Mouse (Mus musculus) cerebellum, adult 2 months (tissue): ENCODE measurements around the gene Kalrn. TPM values are rescaled to one million over a fixed set of nuclear protein-coding genes. Genes with fewer than 3 reads are reported as not detected.

Experiments used
- DNase-seq, 2 experiments: peaks; one replicate each; pipeline ENCODE4 v3.0.0; 2021
- H3K27ac ChIP-seq: fragments of 200-500 bp; 2 replicates; pipeline ENCODE4 v1.5.1; 2012; ENCODE audit warnings: low read length, control low read depth, inconsistent platforms; ENCODE audit not compliant: insufficient read depth
- H3K27me3 ChIP-seq: fragments of 200-500 bp; 2 replicates; pipeline ENCODE4 v1.6.1; 2012; ENCODE audit warnings: inconsistent platforms, mild to moderate bottlenecking, low read length, moderate library complexity; ENCODE audit not compliant: control insufficient read depth, insufficient read depth
- H3K4me1 ChIP-seq: fragments of 200-500 bp; 2 replicates; pipeline ENCODE4 v1.6.1; 2011; ENCODE audit warnings: low read length; ENCODE audit not compliant: control insufficient read depth, insufficient read depth
- H3K4me3 ChIP-seq: fragments of 200-500 bp; replicated peaks from 2 replicates; pipeline ENCODE3; 2011; ENCODE audit warnings: mild to moderate bottlenecking, low read depth, low read length, control low read depth; ENCODE audit not compliant: insufficient read depth
- CTCF ChIP-seq: fragments of 200-500 bp; IDR thresholded peaks from 2 replicates; pipeline ENCODE4 v1.5.1; 2011; ENCODE audit warnings: low read depth, mild to moderate bottlenecking, control low read depth, low read length, moderate library complexity, borderline replicate concordance; ENCODE audit not compliant: insufficient read depth
- POLR2A ChIP-seq: fragments of 200-500 bp; IDR thresholded peaks from 2 replicates; pipeline ENCODE4 v1.6.1; 2011; ENCODE audit warnings: low read length, control low read depth, borderline replicate concordance; ENCODE audit not compliant: insufficient read depth
- WGBS: fragments of 180-500 bp; shearing (Covaris S2); methylation state at CpG from one replicate; pipeline ENCODE4 v1.1.7; 2018; 5-methylcytosine and 5-hydroxymethylcytosine counted together
- polyA plus RNA-seq: library from polyadenylated mRNA; depleted of rRNA; stranded (reverse); fragments of >200 nt; gene quantifications from 2 replicates; pipeline ENCODE4 v1.2.3, GENCODE M21; 2012

Kalrn gene
- polyA plus RNA-seq, 1 experiment: 17.9 TPM

- WGBS: 90% methylated on average over 4 of the region's 4 CpGs
- Histone ChIP-seq H3K4me3 (no peak overlapping the region), H3K27ac (no peak overlapping the region), H3K27me3 (no peaks in the 10 kb centered on the region), H3K4me1 (no peaks in the 10 kb centered on the region)
- DNase-seq: no peak
- TF ChIP-seq CTCF (no peak), POLR2A (no peak)
These were observed 230.2 kb downstream of the Kalrn start for GRCm38 (mm10) chr16:34343161-34343560.

DNA sequence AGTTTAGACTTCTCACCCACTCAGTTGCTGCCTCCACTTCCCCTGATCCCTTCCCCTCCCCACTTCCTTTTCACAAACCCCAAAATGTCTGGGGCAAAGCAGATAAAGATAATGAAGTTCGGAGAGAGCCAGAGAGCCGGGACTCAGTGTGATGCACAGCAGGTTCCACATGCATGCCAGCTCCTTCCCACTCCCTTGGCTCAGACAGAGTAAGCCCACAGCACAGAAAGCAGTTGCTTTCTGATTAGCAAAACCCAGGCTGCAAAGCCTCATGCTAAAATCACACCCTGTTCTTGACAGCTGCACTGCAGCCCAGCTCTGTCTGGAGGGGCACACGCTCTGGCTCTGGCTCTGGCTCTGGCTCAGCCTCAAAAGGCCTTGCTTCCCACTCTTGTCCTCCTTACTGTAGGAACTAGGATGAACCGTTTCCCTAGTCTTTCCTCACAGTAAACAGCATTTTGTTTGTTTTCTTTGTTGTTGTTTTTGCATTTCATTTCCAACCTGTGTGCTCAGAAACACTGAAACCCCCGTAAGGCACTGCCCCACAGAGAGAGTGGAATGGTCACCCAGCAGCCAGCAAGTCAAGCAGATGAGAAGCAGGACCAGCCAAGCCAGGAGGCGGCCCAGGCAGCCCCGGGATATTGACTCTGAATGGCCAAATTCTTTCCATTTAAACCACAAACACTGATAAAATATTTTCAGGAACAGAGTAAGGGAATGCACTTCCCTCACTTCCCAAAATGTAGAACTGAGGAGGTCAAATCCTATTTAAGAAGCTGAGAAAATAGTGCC is 230.8 kb downstream of the Kalrn start:
- 48% methylated on average over 7 of the region's 7 CpGs for WGBS
- Histone ChIP-seq H3K4me1 (no peaks in the 10 kb centered on the region), H3K27me3 (no peaks in the 10 kb centered on the region), H3K4me3 (no peak overlapping the region), H3K27ac (no peak overlapping the region)
- TF ChIP-seq CTCF (no peak), POLR2A (no peak)
- DNase-seq: no peak

DNA sequence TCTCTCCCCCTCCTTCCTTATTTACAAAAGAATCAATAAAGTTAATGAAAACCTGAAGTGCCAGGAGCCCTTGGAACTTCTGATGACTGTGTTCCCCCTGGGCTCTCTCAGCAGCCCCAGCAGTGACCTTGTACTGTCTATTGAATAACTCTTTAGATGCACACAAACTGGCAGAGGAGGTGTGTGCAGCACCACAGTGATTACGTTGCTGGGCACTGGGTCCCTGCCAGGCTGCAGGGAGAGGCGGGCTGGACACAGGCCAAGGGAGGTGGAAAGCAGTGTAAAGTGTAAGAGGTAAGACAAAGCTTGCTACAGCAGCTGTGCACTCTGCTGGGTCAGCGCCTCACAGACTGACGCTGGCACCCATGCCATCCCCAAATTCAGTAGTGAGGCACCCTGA is 238.4 kb downstream of the Kalrn start:
- TF ChIP-seq CTCF (no peak), POLR2A (no peak)
- DNase-seq: peak in 1 of 2 experiments; percentile 15
- H3K27ac ChIP-seq: no peak overlapping the region

GRCm38 (mm10) chr16:34331630-34332029 is 241.7 kb downstream of the Kalrn start:
- no peak for TF ChIP-seq POLR2A
- no peak for TF ChIP-seq CTCF
- 90% methylated on average over 5 of the region's 5 CpGs for WGBS
- H3K27ac ChIP-seq: no peak overlapping the region

More for the DNA sequence above, 238.4 kb downstream of the Kalrn start:
- Histone ChIP-seq H3K27me3 (no peaks in the 10 kb centered on the region), H3K4me3 (no peak overlapping the region), H3K4me1 (no peaks in the 10 kb centered on the region; the same call in 1 of the 2 replicates)
- WGBS: 54% methylated on average over 4 of the region's 4 CpGs

DNA sequence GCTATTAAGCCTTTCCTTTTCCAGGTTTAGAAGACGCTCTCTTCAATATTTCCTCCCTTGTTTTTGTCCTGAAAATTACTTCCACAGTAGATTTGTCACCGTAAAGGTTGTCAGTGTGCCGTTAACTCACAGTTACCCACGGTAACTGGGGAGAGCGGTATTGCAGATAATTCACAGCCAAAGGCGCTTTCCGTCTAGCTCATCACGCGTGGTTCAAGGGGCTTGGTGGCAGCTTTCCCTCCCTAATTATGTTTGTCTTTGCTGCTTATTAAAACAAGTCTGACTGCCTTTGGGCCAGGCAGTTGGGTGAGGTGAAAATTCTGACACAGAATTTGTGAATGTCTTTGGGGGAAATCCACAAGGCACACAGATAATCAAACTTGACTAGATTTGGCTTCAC is 243.5 kb downstream of the Kalrn start:
- Histone ChIP-seq H3K4me3 (peak overlapping the region; percentile 28), H3K27ac (no peak overlapping the region), H3K4me1 (peaks cover 4% of the 10 kb centered on the region), H3K27me3 (no peaks in the 10 kb centered on the region)
- DNase-seq: no peak
- WGBS: 48% methylated on average over 9 of the region's 9 CpGs
- TF ChIP-seq CTCF (no peak), POLR2A (no peak)

More at GRCm38 (mm10) chr16:34331630-34332029, 241.7 kb downstream of the Kalrn start:
- DNase-seq: no peak
- Histone ChIP-seq H3K4me1 (no peaks in the 10 kb centered on the region; the same call in 1 of the 2 replicates), H3K27me3 (no peaks in the 10 kb centered on the region), H3K4me3 (no peak overlapping the region)

- no peak overlapping the region for H3K27ac ChIP-seq
- peak overlapping the region; percentile 28 for H3K4me3 ChIP-seq
- 6% methylated on average over 12 of the region's 12 CpGs for WGBS
- H3K27me3 ChIP-seq: no peaks in the 10 kb centered on the region
- peak; percentile 74 to 85 for DNase-seq
- peaks cover 4% of the 10 kb centered on the region for H3K4me1 ChIP-seq
- TF ChIP-seq POLR2A: no peak
- TF ChIP-seq CTCF: no peak
These were observed 243.9 kb downstream of the Kalrn start for GRCm38 (mm10) chr16:34329431-34329873.

GRCm38 (mm10) chr16:34327890-34328289 is 245.4 kb downstream of the Kalrn start:
- whole genome bisulfite sequencing: 97% methylated on average over 5 of the region's 5 CpGs
- H3K4me3 ChIP-seq: no peak overlapping the region
- no peak for DNase-seq
- TF ChIP-seq POLR2A (no peak), CTCF (no peak)
- H3K4me1 ChIP-seq: peaks cover 12% of the 10 kb centered on the region
- no peak overlapping the region for H3K27ac ChIP-seq
- H3K27me3 ChIP-seq: no peaks in the 10 kb centered on the region

GRCm38 (mm10) chr16:34325869-34326268 is 247.5 kb downstream of the Kalrn start:
- Histone ChIP-seq H3K27me3 (no peaks in the 10 kb centered on the region), H3K27ac (no peak overlapping the region), H3K4me3 (no peak overlapping the region), H3K4me1 (peaks cover 12% of the 10 kb centered on the region)
- no peak for TF ChIP-seq POLR2A
- no peak for TF ChIP-seq CTCF
- no peak for DNase-seq
- WGBS: 95% methylated on average over 3 of the region's 3 CpGs
